ENCODE assay signal across 8 mouse cellular contexts in genomic region chr12:100996378-100996898, GRCm38 (mm10). TPM values are rescaled to one million over a fixed set of nuclear protein-coding genes. Genes with fewer than 3 reads are reported as not detected.
DNase-seq lines count a peak whose midpoint lies in the region; ATAC-seq and TF ChIP-seq lines count a peak whose summit lies in the region.

No protein-coding gene starts in this region.

- H3K27me3 ChIP-seq in C2C12 (ENCODE audit: control insufficient read depth, insufficient read depth, insufficient read length) = no peaks in the 10 kb centered on the region
- H3K27me3 ChIP-seq in forebrain, embryonic 15.5 days = no peaks in the 10 kb centered on the region
- H3K27me3 ChIP-seq in liver, embryonic 13.5 days = no peaks in the 10 kb centered on the region
- no peaks in the 10 kb centered on the region for H3K27me3 ChIP-seq in intestine, embryonic 15.5 days (replicated peaks)

- peaks cover 26% of the 10 kb centered on the region for H3K79me2 ChIP-seq in C2C12 (ENCODE audit: control insufficient read depth, insufficient read depth)

- no peaks in the 10 kb centered on the region for H3K9me3 ChIP-seq in forebrain, embryonic 15.5 days
- H3K9me3 ChIP-seq in liver, embryonic 13.5 days (replicated peaks) = no peaks in the 10 kb centered on the region
- H3K9me3 ChIP-seq in intestine, embryonic 15.5 days = no peaks in the 10 kb centered on the region

- no peak for TF ChIP-seq CTCF in C2C12 (IDR thresholded peaks at IDR 0.05; ENCODE audit: control insufficient read depth, insufficient read depth, insufficient read length)
- no peak for TF ChIP-seq CTCF in lung, adult 2 months (IDR thresholded peaks at IDR 0.05; ENCODE audit: insufficient read depth, low read length)

- no peaks in the 10 kb centered on the region for H3K36me3 ChIP-seq in C2C12 (ENCODE audit: control insufficient read depth, insufficient read depth)
- no peaks in the 10 kb centered on the region for H3K36me3 ChIP-seq in forebrain, embryonic 15.5 days
- no peaks in the 10 kb centered on the region for H3K36me3 ChIP-seq in liver, embryonic 13.5 days
- H3K36me3 ChIP-seq in intestine, embryonic 15.5 days = no peaks in the 10 kb centered on the region

- peaks cover 4% of the 10 kb centered on the region for H3K79me3 ChIP-seq in C2C12 (ENCODE audit: low read depth)

- no peak for ATAC-seq in CD4-positive, CD25-positive, alpha-beta regulatory T cell, adult 4 months
- ATAC-seq in forebrain, embryonic 15.5 days (replicated peaks) = no peak
- ATAC-seq in liver, embryonic 13.5 days (ENCODE audit: low read depth) = peak; percentile 55
- ATAC-seq in intestine, embryonic 15.5 days = no peak

- peak; percentile 48 for DNase-seq in CD4-positive, CD25-positive, alpha-beta regulatory T cell, adult 2 months (ENCODE audit: low read depth, low spot score)
- DNase-seq in liver, embryonic 13.5 days = no peak
- no peak for DNase-seq in thymus, postnatal 10 days (ENCODE audit: low spot score in 2 of 2)
- no peak for DNase-seq in lung, adult 2 months

- WGBS in forebrain, embryonic 15.5 days = 23% methylated on average over 5 of the region's 5 CpGs
- WGBS in liver, embryonic 13.5 days (ENCODE audit: insufficient replicate concordance) = 56% methylated on average over 5 of the region's 5 CpGs
- 55% methylated on average over 5 of the region's 5 CpGs for WGBS in lung, adult 2 months
- 54% methylated on average over 5 of the region's 5 CpGs for WGBS in intestine, embryonic 15.5 days

- peak overlapping the region; percentile 8 for H3ac ChIP-seq in C2C12 (ENCODE audit: control insufficient read depth, insufficient read length, low read depth)

- H3K4me1 ChIP-seq in forebrain, embryonic 15.5 days = peaks cover 45% of the 10 kb centered on the region
- H3K4me1 ChIP-seq in liver, embryonic 13.5 days (replicated peaks) = peaks cover 71% of the 10 kb centered on the region
- H3K4me1 ChIP-seq in lung, adult 2 months (ENCODE audit: control insufficient read depth, insufficient read depth, low read length) = peaks cover 20% of the 10 kb centered on the region
- H3K4me1 ChIP-seq in intestine, embryonic 15.5 days (replicated peaks) = peaks cover 48% of the 10 kb centered on the region

- H3K4me3 ChIP-seq in C2C12 (ENCODE audit: insufficient read depth, poor library complexity, severe bottlenecking) = no peak overlapping the region
- no peak overlapping the region for H3K4me3 ChIP-seq in forebrain, embryonic 15.5 days
- H3K4me3 ChIP-seq in liver, embryonic 13.5 days (replicated peaks) = no peak overlapping the region
- H3K4me3 ChIP-seq in lung, adult 2 months (replicated peaks; ENCODE audit: extremely low read depth, low read depth, low read length) = no peak overlapping the region
- no peak overlapping the region for H3K4me3 ChIP-seq in intestine, embryonic 15.5 days (replicated peaks)

- TF ChIP-seq POLR2A in lung, adult 2 months (IDR thresholded peaks at IDR 0.05; ENCODE audit: borderline replicate concordance, extremely low read depth, low read depth, low read length) = no peak

- H3K27ac ChIP-seq in forebrain, embryonic 15.5 days (replicated peaks) = 0 out of 2 replicates have a peak overlapping the region, but pooled peaks have one; percentile 28
- H3K27ac ChIP-seq in liver, embryonic 13.5 days = peak overlapping the region; percentile 6
- H3K27ac ChIP-seq in intestine, embryonic 15.5 days = no peak overlapping the region; the same call in 1 of the 2 replicates

- H3K9ac ChIP-seq in forebrain, embryonic 15.5 days (replicated peaks) = no peak overlapping the region
- peak overlapping the region; percentile 8; the same call in 1 of the 2 replicates for H3K9ac ChIP-seq in liver, embryonic 13.5 days
- no peak overlapping the region for H3K9ac ChIP-seq in intestine, embryonic 15.5 days

- no peak overlapping the region for H3K4me2 ChIP-seq in forebrain, embryonic 15.5 days (replicated peaks)
- 0 out of 2 replicates have a peak overlapping the region, but pooled peaks have one; percentile 12 for H3K4me2 ChIP-seq in liver, embryonic 13.5 days
- no peak overlapping the region for H3K4me2 ChIP-seq in intestine, embryonic 15.5 days (replicated peaks)

TF ChIP-seq in C2C12, 6 proteins besides CTCF, POLR2A, EP300 and RAD21:
- TF ChIP-seq MYOD1 (IDR thresholded peaks at IDR 0.05; ENCODE audit: control insufficient read depth, insufficient read length, low read depth) (no peak), USF1 (IDR thresholded peaks at IDR 0.05; ENCODE audit: low read depth) (no peak), MAX (IDR thresholded peaks at IDR 0.05) (peak; percentile 34), FOSL1 (IDR thresholded peaks at IDR 0.05; ENCODE audit: insufficient read depth, low read length, poor library complexity, severe bottlenecking) (no peak), CEBPB (IDR thresholded peaks at IDR 0.05; ENCODE audit: low read depth) (peak; percentile 23)

RNA-seq across cellular contexts. Expression of gene Ccdc88c, which starts 32.4 kb away (rescaled TPM):
- polyA plus RNA-seq in CD4-positive, CD25-positive, alpha-beta regulatory T cell, adult 4 months (2017; shearing (Covaris generic)) = 100 to 1,000 TPM in 1 of 2 experiments, 10 to 100 TPM in 1; 89.5 to 106 TPM
- polyA plus RNA-seq in C2C12 (2012; fragmentation: generic; extraction: Trizol) = 6.1 TPM
- 18.3 and 20.3 TPM in 2 replicates for polyA plus RNA-seq in forebrain, embryonic 15.5 days (2015; fragmentation: Nextera tagmentation; extraction: Ambion mirVana)
- 5.4 and 5.8 TPM in 2 replicates for polyA plus RNA-seq in liver, embryonic 13.5 days (2015; fragmentation: Nextera tagmentation; extraction: Ambion mirVana)
- 19.2 and 19.7 TPM in 2 replicates for polyA plus RNA-seq in lung, adult 2 months (2012; rRNA removed)
- polyA plus RNA-seq in intestine, embryonic 15.5 days (2015; fragmentation: Nextera tagmentation; extraction: Ambion mirVana) = 13.6 and 14.9 TPM in 2 replicates
